Mouse (Mus musculus) fibroblast of lung, adult 2 months (primary cell): Measurements from ENCODE around the gene Tmco4.

Source experiments
- DNase-seq: peaks from one replicate; pipeline ENCODE4 v3.0.0-alpha.2; 2011; ENCODE audit warnings: low read depth

Gene Tmco4

GRCm38 (mm10) chr4:139019413-139019812 is 46.7 kb downstream of the Tmco4 start:
- no peak for DNase-seq

GRCm38 (mm10) chr4:139020385-139020784 is 47.7 kb downstream of the Tmco4 start:
- no peak for DNase-seq

- no peak for DNase-seq
These were observed 51.7 kb downstream of the Tmco4 start for GRCm38 (mm10) chr4:139024379-139024778.

- no peak for DNase-seq
These were observed 58.0 kb downstream of the Tmco4 start for GRCm38 (mm10) chr4:139030675-139031074.

- no peak for DNase-seq
These were observed 59.8 kb downstream of the Tmco4 start for GRCm38 (mm10) chr4:139032521-139032920.

GRCm38 (mm10) chr4:139033263-139034009 is 60.7 kb downstream of the Tmco4 start:
- DNase-seq, result no peak

- DNase-seq, result no peak
These were observed 61.3 kb downstream of the Tmco4 start for GRCm38 (mm10) chr4:139034010-139034367.

GRCm38 (mm10) chr4:139034540-139034939 is 61.9 kb downstream of the Tmco4 start:
- no peak for DNase-seq

GRCm38 (mm10) chr4:139034942-139035341 is 62.3 kb downstream of the Tmco4 start:
- no peak for DNase-seq

GRCm38 (mm10) chr4:139035799-139036198 is 63.1 kb downstream of the Tmco4 start:
- DNase-seq, result no peak

GRCm38 (mm10) chr4:139037795-139038607 is 65.3 kb downstream of the Tmco4 start:
- no peak for DNase-seq

GRCm38 (mm10) chr4:139040084-139040839 is 67.6 kb downstream of the Tmco4 start:
- DNase-seq, result no peak

GRCm38 (mm10) chr4:139042611-139043010 is 69.9 kb downstream of the Tmco4 start:
- DNase-seq, result no peak

GRCm38 (mm10) chr4:139043600-139043999 is 70.9 kb downstream of the Tmco4 start:
- no peak for DNase-seq

- DNase-seq, result no peak
These were observed 71.9 kb downstream of the Tmco4 start for GRCm38 (mm10) chr4:139044566-139044965.

GRCm38 (mm10) chr4:139046354-139046753 is 73.7 kb downstream of the Tmco4 start:
- DNase-seq, result no peak

- no peak for DNase-seq
These were observed 75.8 kb downstream of the Tmco4 start for GRCm38 (mm10) chr4:139048518-139048917.

GRCm38 (mm10) chr4:139052796-139053195 is 80.1 kb downstream of the Tmco4 start:
- DNase-seq, result no peak

GRCm38 (mm10) chr4:139053391-139053790 is 80.7 kb downstream of the Tmco4 start:
- DNase-seq, result no peak

GRCm38 (mm10) chr4:139054300-139054923 is 81.7 kb downstream of the Tmco4 start:
- DNase-seq, result no peak

- no peak for DNase-seq
These were observed 82.6 kb downstream of the Tmco4 start for GRCm38 (mm10) chr4:139055336-139055735.

- DNase-seq, result no peak
These were observed 83.1 kb downstream of the Tmco4 start for GRCm38 (mm10) chr4:139055744-139056143.
